Mouse (Mus musculus) A20 (cell line): ENCODE results near the gene Siah1a.

Experiments
- DNase-seq: peaks from one replicate; pipeline ENCODE4 v3.0.0-alpha.2; 2011; ENCODE audit warnings: low read depth, low spot score

Gene Siah1a

DNA sequence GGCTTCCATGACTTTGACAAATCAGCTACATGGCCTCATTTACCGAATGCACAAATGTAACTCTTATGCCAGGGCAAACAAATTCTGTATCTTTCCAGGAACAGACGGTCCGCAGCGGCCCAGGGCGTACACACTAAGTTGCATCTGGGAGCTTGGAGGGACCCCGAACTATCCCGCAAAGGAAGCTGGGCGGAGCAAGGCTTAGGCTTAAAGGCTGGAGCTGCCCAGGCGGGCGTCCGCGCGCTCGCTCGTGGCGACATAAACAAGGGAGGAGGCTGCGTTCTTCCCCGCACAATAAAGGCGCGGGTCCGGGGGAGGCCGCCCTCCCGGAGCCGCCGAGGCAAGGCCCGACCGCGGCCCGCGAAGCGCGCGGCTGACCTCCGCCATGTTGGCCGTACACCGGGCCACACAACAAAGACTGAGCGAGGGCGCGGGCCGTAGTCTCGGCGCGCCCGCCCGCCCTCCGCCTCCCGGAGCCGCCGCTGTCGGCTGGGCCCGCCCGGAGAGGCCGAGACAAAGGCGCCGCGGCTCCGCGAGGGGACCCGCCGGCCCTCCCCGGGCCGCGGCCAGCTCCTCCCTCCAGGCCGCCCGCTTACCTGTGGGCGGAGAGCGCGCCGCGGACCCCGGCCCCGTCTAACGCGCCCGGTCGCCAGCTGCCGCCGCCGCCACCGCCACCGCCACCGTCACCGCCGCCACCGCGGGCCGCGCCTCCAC lies at the start of gene Siah1a, which contains the start of gene Gm10638:
TSS of gene Siah1a (minus strand) at position 714 of the 714 bp plus-strand sequence.
TSS of gene Gm10638 (plus strand) at position 479 of the 714 bp plus-strand sequence.
- DNase-seq, result peak; percentile 79

DNA sequence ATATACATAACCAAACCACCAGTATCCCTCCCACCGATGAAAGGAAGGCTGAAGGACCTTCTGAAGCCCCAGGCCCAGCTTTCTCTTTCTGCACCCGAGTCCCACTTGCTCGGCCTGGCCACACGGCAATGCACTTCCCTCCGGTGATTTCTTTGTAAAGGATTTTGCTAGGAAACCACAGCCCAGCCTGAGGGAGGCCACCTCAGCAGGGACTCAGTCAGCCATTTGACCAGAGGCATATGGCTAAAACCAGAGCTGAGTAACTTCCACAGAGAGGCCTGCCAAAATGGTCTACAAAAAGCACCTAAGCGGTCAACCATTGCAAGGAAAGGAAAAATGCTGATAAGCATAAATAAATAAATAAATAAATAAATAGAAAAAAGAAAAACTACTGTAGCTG lies 49.0 kb upstream of the Siah1a start:
- no peak for DNase-seq

- no peak for DNase-seq
These were observed 45.8 kb upstream of the Siah1a start for GRCm38 (mm10) chr8:86791542-86791941.

DNA sequence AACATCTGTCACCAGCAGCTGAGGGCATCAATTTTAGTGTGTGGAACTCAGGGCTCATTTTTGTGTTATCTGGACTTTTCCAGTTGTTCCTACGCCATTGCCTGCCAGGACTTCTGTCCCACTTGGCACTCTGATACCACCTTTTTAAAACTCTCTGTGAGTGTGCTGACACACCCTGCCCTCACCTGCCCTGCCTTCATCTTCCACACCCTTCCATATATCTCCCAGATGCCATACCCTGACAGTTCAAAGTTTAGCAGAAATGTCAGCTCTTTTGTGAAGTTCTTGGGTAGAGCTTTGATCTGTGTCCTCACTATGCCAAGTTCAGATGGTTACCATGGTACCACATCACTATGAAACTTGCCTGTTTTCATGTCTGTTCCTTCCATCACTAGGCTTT lies 43.8 kb upstream of the Siah1a start:
- no peak for DNase-seq

GRCm38 (mm10) chr8:86787891-86788420 lies 42.2 kb upstream of the Siah1a start:
- no peak for DNase-seq

GRCm38 (mm10) chr8:86786498-86786897 lies 40.8 kb upstream of the Siah1a start:
- DNase-seq, result no peak

DNA sequence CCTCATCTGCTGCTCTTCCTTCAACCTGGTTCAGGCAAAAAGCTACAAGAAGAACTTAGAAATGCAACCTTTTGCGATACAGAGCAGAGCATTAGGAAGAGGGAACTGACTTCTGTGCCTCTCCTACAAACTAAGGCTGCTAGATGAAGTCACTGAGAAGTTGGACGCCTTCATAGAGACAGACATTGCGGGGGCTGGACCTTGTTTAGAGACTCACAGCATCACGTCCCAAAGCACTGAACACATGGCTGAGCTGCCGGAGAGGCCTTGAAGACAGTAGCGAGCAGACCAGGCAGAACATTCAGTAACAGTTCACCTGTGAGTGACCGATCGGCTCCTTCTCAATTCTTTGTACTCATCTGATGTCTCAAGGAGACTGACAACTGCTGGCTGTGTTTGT lies 35.4 kb upstream of the Siah1a start:
- DNase-seq, result no peak

DNA sequence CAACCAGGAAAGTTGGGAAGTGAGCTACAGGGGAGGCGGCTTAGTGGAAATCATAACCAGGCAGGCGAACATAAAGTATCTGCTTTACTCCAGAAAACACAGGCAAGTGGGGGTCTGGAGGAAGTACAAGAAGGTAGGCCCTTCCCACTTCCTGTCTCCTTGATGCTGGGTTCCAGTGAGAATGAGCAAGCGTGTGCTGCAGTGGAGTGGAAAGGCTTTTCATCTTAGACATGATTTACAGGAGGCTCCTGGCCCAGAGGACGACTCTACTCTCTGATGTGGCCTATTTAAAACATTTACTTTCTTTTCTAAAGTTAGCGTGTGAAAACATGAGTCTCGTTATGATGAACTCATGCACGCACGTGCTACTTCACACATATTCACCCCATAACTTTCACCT lies 33.5 kb upstream of the Siah1a start:
- DNase-seq, result no peak

- no peak for DNase-seq
These were observed 24.4 kb upstream of the Siah1a start for GRCm38 (mm10) chr8:86769945-86770715.

DNA sequence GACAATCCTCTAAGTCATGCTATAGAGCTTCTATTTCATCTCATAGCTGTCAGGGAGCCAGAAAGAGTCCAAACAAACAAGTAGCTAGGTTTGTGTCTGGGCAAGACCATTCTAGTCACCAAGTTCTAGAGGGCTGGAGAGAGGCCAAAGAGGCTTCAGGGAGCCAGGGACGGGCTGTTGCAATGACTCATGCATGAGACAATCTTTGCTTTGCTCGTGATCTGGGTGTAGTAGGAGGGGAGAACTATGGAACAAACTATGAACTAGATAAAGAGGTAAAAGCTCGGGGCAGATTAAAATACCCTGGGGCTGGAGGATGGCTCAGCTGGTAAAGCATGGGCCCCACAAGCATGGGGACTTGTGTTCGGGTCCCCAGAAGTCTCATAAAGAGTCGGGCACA lies 22.8 kb upstream of the Siah1a start:
- DNase-seq, result no peak

DNA sequence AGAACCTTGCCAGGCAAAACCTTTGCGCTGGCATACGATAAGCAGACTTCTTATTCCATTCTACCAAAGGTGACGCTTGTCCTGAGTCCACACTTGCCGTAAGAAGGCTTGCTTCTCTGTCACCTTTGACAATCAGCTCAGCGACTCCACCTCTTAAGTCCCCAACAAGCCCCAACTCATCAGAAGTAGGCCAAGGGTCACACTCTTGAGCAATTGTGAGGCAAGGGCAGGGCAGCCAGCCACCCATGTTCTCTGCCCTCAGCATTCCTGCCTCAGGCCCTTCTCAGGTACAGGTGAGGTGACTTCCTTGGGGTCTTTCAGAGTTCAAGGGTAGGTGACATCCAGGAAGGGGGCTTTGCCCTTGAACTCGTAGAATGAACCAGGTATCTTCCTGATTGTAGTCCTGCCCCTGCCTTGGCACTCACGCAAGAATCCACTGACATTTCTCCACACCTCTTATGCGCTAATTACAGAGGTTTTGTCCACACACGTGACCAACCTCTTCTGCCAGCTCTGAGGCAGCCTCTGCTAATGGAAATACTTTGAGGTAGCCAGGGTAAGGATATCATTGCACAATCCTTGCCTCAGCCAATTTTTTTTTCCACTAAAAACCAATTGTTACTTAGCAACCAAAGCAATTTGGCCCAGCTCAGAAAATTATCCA lies 20.9 kb upstream of the Siah1a start:
- DNase-seq, result no peak

DNA sequence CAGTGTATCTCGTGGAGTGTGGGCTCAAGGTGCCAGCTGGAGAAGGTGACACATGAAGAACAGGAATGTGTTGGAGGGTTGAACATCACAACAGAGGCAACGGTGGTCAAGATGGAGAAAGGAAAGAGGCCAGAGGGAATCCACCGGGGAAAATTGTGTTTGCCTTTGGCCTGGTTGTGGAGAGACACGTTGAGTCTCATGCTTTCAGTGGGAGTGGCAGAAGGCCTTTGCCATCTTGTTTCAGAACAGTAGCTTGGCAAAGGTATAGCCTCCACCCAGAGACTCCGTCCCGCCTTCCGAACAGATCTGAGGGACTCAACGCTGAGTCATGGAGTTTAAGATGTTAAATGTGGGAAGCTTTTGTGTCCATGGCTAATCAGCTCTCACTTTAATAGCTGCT lies 19.9 kb upstream of the Siah1a start:
- DNase-seq, result no peak

GRCm38 (mm10) chr8:86765155-86765554 lies 19.4 kb upstream of the Siah1a start:
- DNase-seq, result peak; percentile 71

GRCm38 (mm10) chr8:86762806-86763205 lies 17.1 kb upstream of the Siah1a start:
- DNase-seq, result no peak

DNA sequence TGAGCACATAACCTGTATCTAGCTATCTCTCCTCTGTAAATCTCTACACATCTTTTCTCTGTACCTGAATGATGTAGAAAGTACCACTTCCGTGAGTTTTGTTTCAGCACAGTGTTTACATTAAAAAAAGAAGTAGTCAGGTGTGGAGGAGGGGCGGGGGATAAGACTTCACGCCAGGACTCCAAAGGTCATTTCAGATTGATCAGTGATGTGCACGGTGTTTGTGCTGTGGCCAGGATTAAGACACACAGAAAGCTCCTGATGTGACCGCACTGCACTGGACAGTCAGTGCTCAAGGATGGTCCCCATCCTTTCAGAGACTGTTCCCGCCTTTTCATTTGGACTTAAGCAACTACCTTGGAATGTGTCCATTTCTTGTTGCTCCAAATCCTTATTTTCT lies 15.0 kb upstream of the Siah1a start:
- DNase-seq, result no peak

DNA sequence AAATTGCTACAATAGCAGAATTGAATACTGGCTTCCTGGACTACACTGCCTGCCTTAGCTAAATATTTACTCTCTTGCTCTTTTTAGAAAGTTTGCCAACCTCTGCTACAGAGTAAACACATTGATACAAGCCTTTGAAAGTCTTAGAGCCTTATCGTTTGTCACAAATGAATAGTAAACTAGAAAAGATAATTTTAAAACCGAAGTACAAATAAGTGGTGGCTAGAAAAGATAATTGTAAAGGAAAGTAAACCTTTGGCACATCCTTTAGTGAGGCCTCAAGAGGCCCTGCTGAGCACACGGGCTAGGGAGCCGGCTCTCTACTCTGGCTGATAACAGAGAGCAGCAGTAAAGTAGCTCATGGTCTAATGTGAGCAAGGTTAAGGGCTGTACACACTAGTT lies 13.4 kb upstream of the Siah1a start:
- no peak for DNase-seq

DNA sequence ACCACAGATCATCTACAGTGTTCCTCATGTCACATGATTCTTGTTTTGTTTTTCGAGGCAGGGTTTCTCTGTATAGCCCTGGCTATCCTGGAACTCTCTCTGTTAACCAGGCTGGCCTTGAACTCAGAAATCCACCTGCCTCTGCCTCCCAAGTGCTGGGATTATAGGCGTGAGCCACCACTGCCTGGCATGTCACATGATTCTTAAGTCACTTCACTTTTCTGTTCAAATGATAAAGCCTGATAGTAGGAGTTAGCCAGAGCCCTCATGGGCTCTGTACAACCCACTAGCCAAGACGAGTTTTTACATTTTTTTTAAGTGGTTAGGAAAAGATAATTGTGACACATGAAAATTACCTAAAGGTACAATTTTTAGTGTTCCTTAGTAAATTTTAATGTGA lies 12.9 kb upstream of the Siah1a start:
- DNase-seq, result no peak

DNA sequence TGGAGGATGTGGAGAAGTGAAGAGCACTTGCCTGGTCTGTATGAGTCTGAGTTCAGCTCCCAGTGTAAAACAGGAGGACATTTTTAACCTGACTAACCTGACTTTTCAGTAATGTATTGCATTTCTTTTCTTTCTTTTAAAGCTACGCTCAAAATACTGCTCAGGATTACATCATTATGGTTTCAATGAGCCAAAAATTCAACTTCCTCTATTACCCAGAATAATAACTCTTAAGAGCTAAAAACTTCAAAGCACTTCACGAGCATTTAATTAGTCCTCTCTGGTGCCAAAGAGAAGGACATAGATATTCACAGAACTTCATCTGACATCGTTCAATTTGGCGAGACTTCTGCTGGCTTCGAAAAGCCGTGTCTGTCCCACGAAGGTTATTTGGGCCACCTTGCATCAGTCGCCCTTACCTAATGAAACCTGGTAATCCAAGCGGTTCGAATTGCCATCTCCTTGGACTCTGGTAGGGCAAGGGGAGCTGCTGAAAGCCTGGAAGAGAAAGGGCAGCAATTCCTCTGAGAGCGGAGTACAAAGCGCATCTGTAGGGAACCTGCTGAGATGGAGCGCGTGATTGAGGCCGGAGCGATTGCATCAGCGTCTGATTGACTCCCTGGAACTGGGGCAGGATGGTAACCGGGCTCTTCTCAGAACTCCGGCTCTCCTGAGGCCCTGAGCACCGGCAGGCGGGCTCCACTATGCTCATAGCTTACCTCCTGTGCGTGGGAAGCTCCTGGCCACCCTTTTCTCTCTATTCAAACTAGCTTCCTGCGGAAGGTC lies 11.4 kb upstream of the Siah1a start:
- no peak for DNase-seq

GRCm38 (mm10) chr8:86749842-86750241 lies 4.1 kb upstream of the Siah1a start:
- no peak for DNase-seq

DNA sequence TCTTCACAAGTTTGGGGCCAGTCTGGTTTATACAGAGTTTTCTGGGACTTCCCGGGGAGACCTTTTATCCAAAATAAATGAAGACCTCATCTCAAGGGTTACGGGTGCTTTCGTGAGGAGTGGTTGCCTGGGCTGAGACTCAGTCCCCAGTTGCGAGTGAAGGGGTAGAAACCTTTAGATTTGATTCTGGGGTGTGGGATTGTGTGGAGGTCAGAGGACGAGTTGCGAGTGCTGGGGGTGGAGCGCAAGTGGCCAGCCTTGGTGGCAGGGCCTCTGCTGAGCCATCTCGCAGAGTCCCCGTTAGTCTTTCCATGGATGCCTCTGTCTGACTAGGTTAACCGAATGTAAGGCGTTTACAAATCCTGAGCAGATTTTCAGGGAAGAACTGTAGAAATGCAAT lies 777 bp upstream of the Siah1a start:
- DNase-seq, result no peak

GRCm38 (mm10) chr8:86745935-86746441 lies 254 bp upstream of the Siah1a start:
- DNase-seq, result peak; percentile 92
